Mouse (Mus musculus) heart, embryonic 12.5 days (tissue): ENCODE results near the gene Shb. TPM values are rescaled to one million over a fixed set of nuclear protein-coding genes. Genes with fewer than 3 reads are reported as not detected.

Experiments used
- ATAC-seq: fragments of 200-750 bp; cut with Nextera tagmentation; 2 replicates; pipeline ENCODE4 v1.8.0; 2017; ENCODE audit warnings: moderate TSS enrichment, moderate library complexity; ENCODE audit not compliant: insufficient number of reproducible peaks, low FRiP score
- H3K27ac ChIP-seq: fragments of 300-500 bp; sonication (generic); 2 replicates; pipeline ENCODE4 v1.5.1; 2016; ENCODE audit warnings: mild to moderate bottlenecking, moderate library complexity; ENCODE audit not compliant: poor library complexity, severe bottlenecking
- H3K27me3 ChIP-seq: fragments of 300-500 bp; sonication (generic); replicated peaks from 2 replicates; pipeline ENCODE4 v1.6.1; 2016; ENCODE audit warnings: mild to moderate bottlenecking, moderate library complexity
- H3K36me3 ChIP-seq: fragments of 300-500 bp; sonication (generic); 2 replicates; pipeline ENCODE4 v1.6.1; 2016; ENCODE audit warnings: mild to moderate bottlenecking, moderate library complexity
- H3K4me1 ChIP-seq: fragments of 300-500 bp; sonication (generic); replicated peaks from 2 replicates; pipeline ENCODE4 v1.6.1; 2016; ENCODE audit warnings: mild to moderate bottlenecking
- H3K4me2 ChIP-seq: fragments of 300-500 bp; sonication (generic); 2 replicates; pipeline ENCODE4 v1.6.1; 2016; ENCODE audit warnings: mild to moderate bottlenecking, moderate library complexity
- H3K4me3 ChIP-seq: fragments of 300-500 bp; sonication (generic); 2 replicates; pipeline ENCODE4 v1.5.1; 2016; ENCODE audit warnings: mild to moderate bottlenecking
- H3K9ac ChIP-seq: fragments of 300-500 bp; sonication (generic); 2 replicates; pipeline ENCODE4 v1.6.1; 2016; ENCODE audit warnings: mild to moderate bottlenecking, moderate library complexity
- H3K9me3 ChIP-seq: fragments of 300-500 bp; sonication (generic); replicated peaks from 2 replicates; pipeline ENCODE4 v1.6.1; 2016; ENCODE audit warnings: mild to moderate bottlenecking, moderate library complexity
- WGBS: fragments of 180-500 bp; shearing (Covaris S2); methylation state at CpG from one replicate; pipeline ENCODE4 v1.1.7; 2016; 5-methylcytosine and 5-hydroxymethylcytosine counted together
- polyA plus RNA-seq: library from polyadenylated mRNA; unstranded; fragments of >200 nt; fragmentation: Nextera tagmentation; extraction: Ambion mirVana; gene quantifications from 2 replicates; pipeline ENCODE4 v1.2.1, GENCODE M21; 2016

The Shb gene
- polyA plus RNA-seq, 1 experiment from 2014 or later, result 15.3 TPM

GRCm38 (mm10) chr4:45514406-45514805 lies 17.9 kb downstream of the Shb start:
- H3K9ac ChIP-seq, result peak overlapping the region; percentile 40; the same call in 1 of the 2 replicates
- H3K9me3 ChIP-seq, result no peaks in the 10 kb centered on the region
- peak; percentile 8; the same call in 1 of the 2 replicates for ATAC-seq
- H3K27me3 ChIP-seq, result no peaks in the 10 kb centered on the region
- peak overlapping the region; percentile 55 for H3K4me2 ChIP-seq
- H3K4me1 ChIP-seq, result peaks cover 91% of the 10 kb centered on the region
- WGBS, result 15% methylated on average over 7 of the region's 7 CpGs
- no peak overlapping the region for H3K4me3 ChIP-seq
- H3K36me3 ChIP-seq, result no peaks in the 10 kb centered on the region
- H3K27ac ChIP-seq, result peak overlapping the region; percentile 79

- Histone ChIP-seq H3K4me1 (peaks cover 94% of the 10 kb centered on the region), H3K4me2 (peak overlapping the region; percentile 55), H3K4me3 (peak overlapping the region; percentile 16; the same call in 1 of the 2 replicates), H3K27me3 (no peaks in the 10 kb centered on the region), H3K9me3 (no peaks in the 10 kb centered on the region), H3K36me3 (no peaks in the 10 kb centered on the region), H3K27ac (peak overlapping the region; percentile 79), H3K9ac (peak overlapping the region; percentile 37; the same call in 1 of the 2 replicates)
- 1% methylated on average over 10 of the region's 10 CpGs for WGBS
- peak; percentile 72 for ATAC-seq
Measured at GRCm38 (mm10) chr4:45513791-45514293, 18.4 kb downstream of the Shb start.

- Histone ChIP-seq H3K9me3 (no peaks in the 10 kb centered on the region), H3K4me1 (peaks cover 96% of the 10 kb centered on the region), H3K27me3 (no peaks in the 10 kb centered on the region), H3K4me2 (peak overlapping the region; percentile 55), H3K9ac (peak overlapping the region; percentile 37; the same call in 1 of the 2 replicates), H3K4me3 (peak overlapping the region; percentile 16; the same call in 1 of the 2 replicates), H3K36me3 (no peaks in the 10 kb centered on the region), H3K27ac (peak overlapping the region; percentile 79)
- ATAC-seq, result no peak
- WGBS, result 40% methylated on average over 2 of the region's 2 CpGs
Measured at GRCm38 (mm10) chr4:45513340-45513739, 18.9 kb downstream of the Shb start.

GRCm38 (mm10) chr4:45510163-45510562 lies 22.1 kb downstream of the Shb start:
- Histone ChIP-seq H3K9me3 (no peaks in the 10 kb centered on the region), H3K4me3 (no peak overlapping the region), H3K36me3 (no peaks in the 10 kb centered on the region), H3K4me2 (peak overlapping the region; percentile 2; the same call in 1 of the 2 replicates), H3K9ac (0 out of 2 replicates have a peak overlapping the region, but pooled peaks have one; percentile 61), H3K27ac (peak overlapping the region; percentile 99), H3K27me3 (no peaks in the 10 kb centered on the region), H3K4me1 (peaks cover 96% of the 10 kb centered on the region)
- WGBS, result 46% methylated on average over 6 of the region's 6 CpGs
- no peak for ATAC-seq

- Histone ChIP-seq H3K4me1 (peaks cover 93% of the 10 kb centered on the region), H3K27me3 (no peaks in the 10 kb centered on the region), H3K4me3 (no peak overlapping the region), H3K4me2 (no peak overlapping the region), H3K27ac (peak overlapping the region; percentile 99), H3K36me3 (no peaks in the 10 kb centered on the region), H3K9ac (peak overlapping the region; percentile 61), H3K9me3 (no peaks in the 10 kb centered on the region)
- 86% methylated on average over 4 of the region's 4 CpGs for WGBS
- no peak for ATAC-seq
Measured at GRCm38 (mm10) chr4:45509416-45509815, 22.9 kb downstream of the Shb start.

- 37% methylated on average over 6 of the region's 6 CpGs for WGBS
- ATAC-seq, result no peak
- Histone ChIP-seq H3K9me3 (no peaks in the 10 kb centered on the region), H3K4me3 (no peak overlapping the region), H3K27ac (peak overlapping the region; percentile 99), H3K27me3 (no peaks in the 10 kb centered on the region), H3K4me2 (peak overlapping the region; percentile 48), H3K9ac (peak overlapping the region; percentile 61; the same call in 1 of the 2 replicates), H3K4me1 (peaks cover 92% of the 10 kb centered on the region), H3K36me3 (no peaks in the 10 kb centered on the region)
Measured at GRCm38 (mm10) chr4:45508469-45508868, 23.8 kb downstream of the Shb start.

- H3K4me3 ChIP-seq, result no peak overlapping the region
Measured at GRCm38 (mm10) chr4:45507476-45507875, 24.8 kb downstream of the Shb start.

GRCm38 (mm10) chr4:45507039-45507438 lies 25.2 kb downstream of the Shb start:
- 32% methylated on average over 9 of the region's 9 CpGs for WGBS
- H3K9ac ChIP-seq, result peak overlapping the region; percentile 18; the same call in 1 of the 2 replicates

More at GRCm38 (mm10) chr4:45507476-45507875, 24.8 kb downstream of the Shb start:
- Histone ChIP-seq H3K4me2 (peak overlapping the region; percentile 48), H3K27me3 (no peaks in the 10 kb centered on the region), H3K36me3 (no peaks in the 10 kb centered on the region), H3K27ac (peak overlapping the region; percentile 99), H3K4me1 (peaks cover 90% of the 10 kb centered on the region), H3K9ac (peak overlapping the region; percentile 61), H3K9me3 (no peaks in the 10 kb centered on the region)
- ATAC-seq, result peak; percentile 43
- WGBS, result 43% methylated on average over 1 of the region's 1 CpGs

GRCm38 (mm10) chr4:45506613-45507012 lies 25.7 kb downstream of the Shb start:
- Histone ChIP-seq H3K4me2 (peak overlapping the region; percentile 48), H3K27me3 (no peaks in the 10 kb centered on the region), H3K9ac (peak overlapping the region; percentile 48), H3K4me1 (peaks cover 89% of the 10 kb centered on the region), H3K9me3 (no peaks in the 10 kb centered on the region), H3K4me3 (no peak overlapping the region), H3K36me3 (no peaks in the 10 kb centered on the region), H3K27ac (peak overlapping the region; percentile 99)
- WGBS, result 17% methylated on average over 5 of the region's 5 CpGs
- ATAC-seq, result no peak

More at GRCm38 (mm10) chr4:45507039-45507438, 25.2 kb downstream of the Shb start:
- H3K27me3 ChIP-seq, result no peaks in the 10 kb centered on the region
- peak; percentile 12; the same call in 1 of the 2 replicates for ATAC-seq
- H3K36me3 ChIP-seq, result no peaks in the 10 kb centered on the region
- H3K4me3 ChIP-seq, result no peak overlapping the region
- H3K4me2 ChIP-seq, result peak overlapping the region; percentile 48
- no peaks in the 10 kb centered on the region for H3K9me3 ChIP-seq
- peaks cover 90% of the 10 kb centered on the region for H3K4me1 ChIP-seq
- peak overlapping the region; percentile 99 for H3K27ac ChIP-seq

- WGBS, result 80% methylated on average over 2 of the region's 2 CpGs
- Histone ChIP-seq H3K4me2 (0 out of 2 replicates have a peak overlapping the region, but pooled peaks have one; percentile 48), H3K4me1 (peaks cover 89% of the 10 kb centered on the region), H3K9me3 (no peaks in the 10 kb centered on the region), H3K27ac (peak overlapping the region; percentile 99), H3K36me3 (no peaks in the 10 kb centered on the region), H3K4me3 (no peak overlapping the region), H3K9ac (peak overlapping the region; percentile 48), H3K27me3 (no peaks in the 10 kb centered on the region)
- ATAC-seq, result no peak
Measured at GRCm38 (mm10) chr4:45505671-45506070, 26.6 kb downstream of the Shb start.

GRCm38 (mm10) chr4:45505191-45505590 lies 27.1 kb downstream of the Shb start:
- H3K9me3 ChIP-seq, result no peaks in the 10 kb centered on the region
- H3K9ac ChIP-seq, result no peak overlapping the region
- no peaks in the 10 kb centered on the region for H3K27me3 ChIP-seq
- no peak overlapping the region for H3K4me2 ChIP-seq
- H3K4me1 ChIP-seq, result peaks cover 92% of the 10 kb centered on the region
- no peak overlapping the region for H3K27ac ChIP-seq
- ATAC-seq, result no peak
- H3K36me3 ChIP-seq, result no peaks in the 10 kb centered on the region
- no peak overlapping the region for H3K4me3 ChIP-seq
- WGBS, result 93% methylated on average over 6 of the region's 6 CpGs
